Mouse (Mus musculus): ENCODE measurements around the gene Shisa8.

DNA sequence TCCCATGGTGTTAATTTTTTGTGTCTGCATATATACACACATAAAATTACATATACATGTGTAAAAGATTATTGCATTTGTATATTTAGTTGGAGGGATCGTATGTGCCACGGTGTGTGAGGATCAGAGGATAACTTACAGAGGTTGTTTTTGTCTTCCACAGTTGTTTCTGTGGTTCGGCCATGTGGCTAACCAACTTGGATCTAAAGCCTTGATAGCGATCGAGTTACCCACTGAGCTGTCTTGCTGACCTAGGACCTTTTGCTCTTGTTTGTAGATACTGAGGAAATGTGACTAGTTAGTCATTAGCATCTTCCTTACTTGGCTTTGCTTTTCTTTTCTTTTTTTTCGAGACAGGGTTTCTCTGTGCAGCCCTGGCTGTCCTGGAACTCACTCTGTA is 56.3 kb downstream of the Shisa8 start:
- TF ChIP-seq POLR2A (IDR thresholded peaks at IDR 0.05; ENCODE audit: insufficient read length, low read depth): no peak
- TF ChIP-seq MYOD1 (IDR thresholded peaks at IDR 0.05; ENCODE audit: control insufficient read depth in 1 of 3, insufficient read length in 2 of 3, low read depth in 2 of 3): peak in 2 of 3 experiments; percentile 34 to 64
- TF ChIP-seq MAX (IDR thresholded peaks at IDR 0.05; ENCODE audit: low read depth): no peak
- TF ChIP-seq POLR2AphosphoS2 (IDR thresholded peaks at IDR 0.05; ENCODE audit: insufficient read length, low read depth): no peak
- TF ChIP-seq TCF12 (IDR thresholded peaks at IDR 0.05; ENCODE audit: insufficient read depth, poor library complexity, severe bottlenecking): peak; percentile 48
- TF ChIP-seq USF1 (IDR thresholded peaks at IDR 0.05; ENCODE audit: low read depth): peak; percentile 4
- TF ChIP-seq E2F4 (IDR thresholded peaks at IDR 0.05; ENCODE audit: insufficient read depth): no peak
- peak in 2 of 3 experiments; percentile 49 to 79 for TF ChIP-seq MYOG (IDR thresholded peaks at IDR 0.05; ENCODE audit: control insufficient read depth in 1 of 3, insufficient read depth in 1 of 3, insufficient read length in 2 of 3, low read depth in 2 of 3)
- TF ChIP-seq CEBPB (IDR thresholded peaks at IDR 0.05; ENCODE audit: insufficient read depth, poor library complexity, severe bottlenecking): no peak
- TF ChIP-seq SRF (IDR thresholded peaks at IDR 0.05; ENCODE audit: control insufficient read depth, insufficient read length, low read depth): no peak

All from myocyte (in vitro differentiated cells).